Comparison of ENCODE assay signal across 9 mouse cellular contexts in genomic region chr8:95713100-95714010, GRCm38 (mm10). TPM values are rescaled to one million over a fixed set of nuclear protein-coding genes. Genes with fewer than 3 reads are reported as not detected.
DNase-seq lines count a peak whose midpoint lies in the region; ATAC-seq and TF ChIP-seq lines count a peak whose summit lies in the region.
"Had no signal": no experiment of that assay in that cellular context is flagged by ENCODE, and none has a peak within 500 bp of the region (broad histone marks: within the 10 kb centered on the region; RNA-seq: fewer than 3 reads in every experiment).

No protein-coding gene starts in this region.

- no peak overlapping the region for H3K27ac ChIP-seq in gastrocnemius, adult 2 months
- no peak overlapping the region for H3K27ac ChIP-seq in liver, embryonic 11.5 days (ENCODE audit: low read depth, low read length)

- H3K9me3 ChIP-seq in liver, embryonic 11.5 days (ENCODE audit: control insufficient read depth, low read length) = no peaks in the 10 kb centered on the region

- H3K9ac ChIP-seq in liver, embryonic 11.5 days (ENCODE audit: low read depth, low read length) = no peak overlapping the region

- no peak overlapping the region for H3K4me2 ChIP-seq in liver, embryonic 11.5 days

- 73% methylated on average over 19 of the region's 19 CpGs for WGBS in liver, embryonic 11.5 days

- intact Hi-C loops in gastrocnemius, adult 2 months (cut with DNase I) = loop anchor here (2.0 kb wide), 1 partner anchor 119 kb away; no protein-coding TSS in a partner anchor

- DNase-seq in A20 (ENCODE audit: low read depth, low spot score) = peak; percentile 86
- DNase-seq in Muller cell, postnatal 12 days (ENCODE audit: inconsistent ontology term) = peak; percentile 32
- peak; percentile 86 for DNase-seq in cerebellum, adult 9-10 months
- DNase-seq in gastrocnemius, adult 2 months = peak; percentile 76
- DNase-seq in kidney, adult 11 months = peak; percentile 67
- peak; percentile 79 for DNase-seq in liver, embryonic 11.5 days (ENCODE audit: low spot score)
- peak; percentile 91 for DNase-seq in naive thymus-derived CD4-positive, alpha-beta T cell, adult 2 months (ENCODE audit: low read depth)
- peak; percentile 77 for DNase-seq in thymus, postnatal 0 days (ENCODE audit: low spot score)

- H3K4me1 ChIP-seq in liver, embryonic 11.5 days (replicated peaks; ENCODE audit: control insufficient read depth, insufficient read depth, low read length) = peaks cover 28% of the 10 kb centered on the region

- TF ChIP-seq CTCF in gastrocnemius, adult 2 months (IDR thresholded peaks at IDR 0.05) = peak; percentile 82

- ATAC-seq in liver, embryonic 11.5 days (replicated peaks; ENCODE audit: low FRiP score) = peak; percentile 37

- H3K36me3 ChIP-seq in liver, embryonic 11.5 days (ENCODE audit: control insufficient read depth, insufficient read depth, low read length) = peaks cover 9% of the 10 kb centered on the region; the same call in 1 of the 2 replicates

- H3K27me3 ChIP-seq in liver, embryonic 11.5 days (replicated peaks; ENCODE audit: control insufficient read depth, insufficient read depth, low read length) = 0 out of 2 replicates have a peak, but pooled peaks cover 3% of the 10 kb centered on the region

- no peak overlapping the region for H3K4me3 ChIP-seq in gastrocnemius, adult 2 months
- H3K4me3 ChIP-seq in liver, embryonic 11.5 days (ENCODE audit: low read depth, low read length) = no peak overlapping the region
- H3K4me3 ChIP-seq: erythroblast, embryonic 14.5 days had no signal

RNA-seq across cellular contexts. Expression of gene Setd6, which starts 2.3 kb away (rescaled TPM):
- total RNA-seq in gastrocnemius, adult 2 months (2021) = 10 to 100 TPM; 10.7 to 13.3 TPM
- 34.1 and 36.0 TPM in 2 replicates for polyA plus RNA-seq in liver, embryonic 11.5 days (2014; fragmentation: Nextera tagmentation; extraction: Ambion mirVana)
- polyA plus RNA-seq in thymus, postnatal 0 days (2015; fragmentation: Nextera tagmentation; extraction: Ambion mirVana) = 19.7 and 20.4 TPM in 2 replicates

RNA-seq across cellular contexts. Expression of gene Ndrg4, which starts 36.6 kb away (rescaled TPM):
- total RNA-seq in gastrocnemius, adult 2 months (2021) = 1 to 10 TPM; 2.4 to 4.0 TPM
- 3.8 and 4.7 TPM in 2 replicates for polyA plus RNA-seq in liver, embryonic 11.5 days (2014; fragmentation: Nextera tagmentation; extraction: Ambion mirVana)
- polyA plus RNA-seq in thymus, postnatal 0 days (2015; fragmentation: Nextera tagmentation; extraction: Ambion mirVana) = 3.2 and 4.1 TPM in 2 replicates

Comparison
In these comparisons a context has a peak if more than half of its experiments do, and no peak if none do; other contexts are left out.
1. DNase-seq: peak in every context shown above with its lines; median percentile 91 in naive thymus-derived CD4-positive, alpha-beta T cell, adult 2 months; 86 in A20; 86 in cerebellum, adult 9-10 months; 79 in liver, embryonic 11.5 days; 77 in thymus, postnatal 0 days; 76 in gastrocnemius, adult 2 months; 67 in kidney, adult 11 months; 32 in Muller cell, postnatal 12 days.